Mouse (Mus musculus) limb, embryonic 13.5 days (tissue): ENCODE data around the gene Folr1. TPM values are rescaled to one million over a fixed set of nuclear protein-coding genes. Genes with fewer than 3 reads are reported as not detected.

ENCODE experiments used
- ATAC-seq: fragments of 200-750 bp; cut with Nextera tagmentation; 2 replicates; pipeline ENCODE4 v1.8.0; 2017; ENCODE audit warnings: low read depth, moderate number of reproducible peaks, moderate TSS enrichment; ENCODE audit not compliant: low FRiP score
- H3K27ac ChIP-seq: fragments of 300-500 bp; sonication (generic); 2 replicates; pipeline ENCODE4 v1.5.1; 2015; ENCODE audit warnings: inconsistent platforms, mild to moderate bottlenecking, moderate library complexity
- H3K27me3 ChIP-seq: fragments of 300-500 bp; sonication (generic); 2 replicates; pipeline ENCODE4 v1.6.1; 2015; ENCODE audit warnings: mild to moderate bottlenecking, inconsistent platforms
- H3K36me3 ChIP-seq: fragments of 300-500 bp; sonication (generic); 2 replicates; pipeline ENCODE4 v1.6.1; 2015; ENCODE audit warnings: inconsistent platforms, mild to moderate bottlenecking, moderate library complexity
- H3K4me1 ChIP-seq: fragments of 300-500 bp; sonication (generic); 2 replicates; pipeline ENCODE4 v1.6.1; 2015; ENCODE audit warnings: inconsistent platforms
- H3K4me2 ChIP-seq: fragments of 300-500 bp; sonication (generic); replicated peaks from 2 replicates; pipeline ENCODE4 v1.6.1; 2015; ENCODE audit warnings: inconsistent platforms, mild to moderate bottlenecking, moderate library complexity
- H3K4me3 ChIP-seq: fragments of 300-500 bp; sonication (generic); 2 replicates; pipeline ENCODE4 v1.5.1; 2015; ENCODE audit warnings: moderate library complexity, mild to moderate bottlenecking, inconsistent platforms
- H3K9ac ChIP-seq: fragments of 300-500 bp; sonication (generic); 2 replicates; pipeline ENCODE4 v1.6.1; 2015; ENCODE audit warnings: mild to moderate bottlenecking, inconsistent platforms
- H3K9me3 ChIP-seq: fragments of 300-500 bp; sonication (generic); 2 replicates; pipeline ENCODE4 v1.6.1; 2016; ENCODE audit warnings: inconsistent platforms
- WGBS: fragments of 180-500 bp; shearing (Covaris S2); methylation state at CpG from one replicate; pipeline ENCODE4 v1.1.7; 2015; 5-methylcytosine and 5-hydroxymethylcytosine counted together
- polyA plus RNA-seq: library from polyadenylated mRNA; unstranded; fragments of >200 nt; fragmentation: Nextera tagmentation; extraction: Ambion mirVana; gene quantifications from 2 replicates; pipeline ENCODE4 v1.2.1, GENCODE M21; 2015

Folr1 gene
- polyA plus RNA-seq, 1 experiment from 2014 or later, result 0.64 TPM

- peaks cover 36% of the 10 kb centered on the region for H3K4me1 ChIP-seq
- H3K4me2 ChIP-seq, result peak within 1 kb of the TSS; percentile 69
- no peaks in the 10 kb centered on the region for H3K9me3 ChIP-seq
- H3K27me3 ChIP-seq, result no peaks in the 10 kb centered on the region
- under 1% methylated on average over 64 of the region's 64 CpGs for WGBS
- H3K4me3 ChIP-seq, result peak within 1 kb of the TSS; percentile 96
- peaks cover 18% of the 10 kb centered on the region for H3K36me3 ChIP-seq
- H3K27ac ChIP-seq, result peak within 1 kb of the TSS; percentile 99
- H3K9ac ChIP-seq, result peak within 1 kb of the TSS; percentile 98
- peak; percentile 82 for ATAC-seq
These were observed 32.7 kb downstream of the Folr1 start, which contains the start of gene Inppl1 for GRCm38 (mm10) chr7:101837606-101838471. Gene Inppl1, minus strand, starts transcription at chr7:101838229.

DNA sequence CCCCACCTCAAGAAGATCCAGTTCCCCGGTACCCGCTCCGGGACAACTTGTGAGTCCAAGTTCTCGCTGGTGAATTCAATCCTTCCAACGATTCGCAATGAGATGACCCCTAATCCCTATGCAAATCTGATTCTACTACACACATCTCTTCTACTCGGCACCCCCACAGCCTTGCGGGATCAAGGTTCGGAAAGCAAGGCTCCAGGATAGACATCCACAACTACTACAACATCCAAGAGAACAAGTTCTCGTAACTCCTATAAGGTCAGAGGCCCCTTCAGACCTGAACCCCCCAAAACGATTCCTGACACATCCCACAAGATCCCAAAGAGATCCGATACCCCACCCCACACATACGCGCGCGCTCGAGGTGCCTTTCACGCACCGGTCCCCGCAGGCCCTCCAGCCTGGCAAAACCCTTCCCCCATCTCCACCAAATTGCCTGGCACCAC lies 33.4 kb downstream of the Folr1 start:
- no peak for ATAC-seq
- H3K9me3 ChIP-seq, result no peaks in the 10 kb centered on the region
- WGBS, result under 1% methylated on average over 20 of the region's 20 CpGs

DNA sequence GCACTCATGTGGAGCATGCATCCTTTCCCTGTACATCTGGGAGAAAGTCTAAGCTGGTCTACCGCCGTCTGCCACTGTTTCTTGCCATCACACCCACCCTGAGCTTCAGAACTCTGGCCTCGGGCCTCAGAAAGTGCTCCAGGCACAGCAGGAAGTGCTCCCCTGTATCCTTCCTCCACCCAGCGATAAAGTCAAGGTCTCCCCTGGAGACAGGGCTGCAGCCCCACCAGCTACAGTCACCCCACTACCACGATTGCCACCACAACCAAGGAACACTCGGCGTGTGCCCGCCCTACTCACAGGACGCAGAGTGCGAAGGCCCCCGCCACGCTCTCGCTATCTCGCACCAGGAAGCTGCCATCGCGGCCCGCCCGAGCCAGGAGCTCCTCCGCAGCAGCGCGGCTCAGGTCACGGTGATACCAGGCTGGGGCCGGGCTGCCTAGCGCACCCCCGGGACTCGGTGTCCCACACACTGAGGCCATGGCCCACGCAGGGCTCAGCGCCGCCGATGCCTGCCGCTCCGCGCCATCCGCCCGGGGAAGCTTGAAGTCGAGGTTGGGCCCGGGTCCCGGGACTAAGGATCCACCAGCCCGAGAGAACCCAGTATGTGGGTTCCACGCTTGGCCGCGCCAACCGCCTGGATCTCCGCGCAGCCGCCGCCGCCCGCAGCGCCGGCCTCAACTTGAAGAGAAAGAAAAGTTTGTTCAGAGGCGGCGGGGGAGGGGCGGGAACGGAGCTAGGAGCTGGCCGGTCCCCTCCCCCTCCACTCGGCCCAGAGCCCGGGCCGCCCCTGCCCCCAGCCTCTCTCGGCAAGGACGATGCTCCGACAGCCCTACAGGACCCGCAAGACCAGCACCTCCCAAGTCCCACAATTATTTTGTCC lies 34.1 kb downstream of the Folr1 start:
- Histone ChIP-seq H3K4me3 (peak overlapping the region; percentile 96), H3K27me3 (no peaks in the 10 kb centered on the region), H3K36me3 (peaks cover 31% of the 10 kb centered on the region), H3K9ac (peak overlapping the region; percentile 98), H3K9me3 (no peaks in the 10 kb centered on the region), H3K27ac (peak overlapping the region; percentile 99), H3K4me2 (peak overlapping the region; percentile 69), H3K4me1 (peaks cover 36% of the 10 kb centered on the region)
- WGBS, result under 1% methylated on average over 62 of the region's 63 CpGs
- peak; percentile 38 for ATAC-seq

More for the DNA sequence above, 33.4 kb downstream of the Folr1 start:
- Histone ChIP-seq H3K27ac (peak overlapping the region; percentile 99), H3K4me2 (peak overlapping the region; percentile 69), H3K4me1 (peaks cover 36% of the 10 kb centered on the region), H3K36me3 (peaks cover 24% of the 10 kb centered on the region), H3K27me3 (no peaks in the 10 kb centered on the region), H3K9ac (peak overlapping the region; percentile 98), H3K4me3 (peak overlapping the region; percentile 96)

DNA sequence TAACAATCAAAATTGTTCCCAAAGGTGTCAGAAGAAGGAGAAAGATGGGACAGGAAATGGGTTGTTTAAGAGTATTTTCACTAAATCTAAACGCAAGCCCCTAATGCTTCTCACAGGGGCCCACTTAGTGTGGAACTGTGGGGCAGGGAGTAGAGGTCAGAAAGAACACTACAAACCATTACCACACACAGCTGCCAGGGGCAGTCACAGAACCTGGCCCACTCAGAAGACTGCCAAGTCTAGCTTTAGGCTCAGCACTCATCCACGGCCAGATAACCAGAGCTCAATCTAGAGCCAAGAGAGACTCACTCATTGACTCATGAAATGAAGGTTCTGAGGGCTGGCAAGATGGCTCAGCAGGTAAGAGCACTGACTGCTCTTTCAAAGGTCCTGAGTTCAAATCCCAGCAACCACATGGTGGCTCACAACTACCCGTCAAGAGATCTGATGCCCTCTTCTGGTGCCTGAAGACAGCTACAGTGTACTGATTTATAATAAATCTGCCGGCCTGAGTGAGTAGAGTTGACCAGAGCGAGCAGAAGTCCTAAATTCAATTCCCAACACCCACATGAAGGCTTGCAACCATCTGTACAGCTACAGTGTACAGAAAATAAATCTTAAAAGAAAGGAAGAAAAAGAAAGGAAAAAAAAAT lies 35.0 kb downstream of the Folr1 start:
- H3K27ac ChIP-seq, result peak overlapping the region; percentile 99
- H3K9ac ChIP-seq, result peak overlapping the region; percentile 98
- 40% methylated on average over 5 of the region's 5 CpGs for WGBS

GRCm38 (mm10) chr7:101834903-101835302 lies 35.7 kb downstream of the Folr1 start:
- Histone ChIP-seq H3K9me3 (no peaks in the 10 kb centered on the region), H3K27ac (0 out of 2 replicates have a peak overlapping the region, but pooled peaks have one; percentile 15), H3K27me3 (no peaks in the 10 kb centered on the region), H3K4me2 (peak overlapping the region; percentile 69), H3K36me3 (peaks cover 47% of the 10 kb centered on the region), H3K9ac (peak overlapping the region; percentile 98), H3K4me3 (peak overlapping the region; percentile 96), H3K4me1 (peaks cover 36% of the 10 kb centered on the region)
- WGBS, result 52% methylated on average over 3 of the region's 3 CpGs
- ATAC-seq, result no peak

More for the DNA sequence above, 35.0 kb downstream of the Folr1 start:
- no peaks in the 10 kb centered on the region for H3K9me3 ChIP-seq
- H3K4me3 ChIP-seq, result peak overlapping the region; percentile 96
- H3K36me3 ChIP-seq, result peaks cover 40% of the 10 kb centered on the region
- no peak for ATAC-seq
- H3K4me2 ChIP-seq, result peak overlapping the region; percentile 69
- peaks cover 36% of the 10 kb centered on the region for H3K4me1 ChIP-seq
- no peaks in the 10 kb centered on the region for H3K27me3 ChIP-seq

DNA sequence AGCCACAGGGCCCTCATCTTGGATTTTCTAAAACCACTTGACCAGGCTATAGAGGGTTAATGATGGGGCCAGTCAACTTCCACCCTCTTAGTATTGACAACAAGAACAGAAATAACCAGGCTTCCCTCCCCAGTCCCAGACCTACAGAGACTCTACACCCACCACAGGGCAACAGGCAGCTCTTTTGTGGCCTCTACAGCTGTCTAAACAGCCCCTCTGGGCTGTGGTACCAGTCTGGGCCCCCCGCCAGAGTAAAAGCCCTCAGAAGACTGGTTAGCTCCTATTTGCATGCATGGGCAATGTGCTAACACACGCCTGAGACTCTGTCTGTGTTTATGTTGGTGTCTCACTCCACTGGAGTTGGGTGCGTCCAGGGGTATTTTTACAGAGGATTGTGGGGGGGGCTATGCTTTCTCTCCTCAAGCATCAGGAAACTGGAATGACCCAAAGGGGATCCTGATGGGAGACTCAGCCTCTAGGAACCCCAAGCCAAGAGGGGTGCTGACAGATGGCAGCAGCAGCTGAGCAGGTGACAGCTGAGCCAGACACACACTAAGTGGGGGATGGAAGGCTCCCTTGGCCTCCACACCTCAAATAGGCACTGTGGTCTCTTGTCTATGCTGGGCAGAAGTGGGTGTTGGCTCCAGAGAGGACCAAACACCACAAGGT lies 36.5 kb downstream of the Folr1 start:
- Histone ChIP-seq H3K4me2 (peak overlapping the region; percentile 69), H3K27me3 (no peaks in the 10 kb centered on the region), H3K9me3 (no peaks in the 10 kb centered on the region), H3K9ac (peak overlapping the region; percentile 98; the same call in 1 of the 2 replicates), H3K4me1 (peaks cover 35% of the 10 kb centered on the region), H3K4me3 (peak overlapping the region; percentile 96; the same call in 1 of the 2 replicates), H3K27ac (peak overlapping the region; percentile 52), H3K36me3 (peaks cover 56% of the 10 kb centered on the region)
- no peak for ATAC-seq
- WGBS, result 62% methylated on average over 3 of the region's 3 CpGs

DNA sequence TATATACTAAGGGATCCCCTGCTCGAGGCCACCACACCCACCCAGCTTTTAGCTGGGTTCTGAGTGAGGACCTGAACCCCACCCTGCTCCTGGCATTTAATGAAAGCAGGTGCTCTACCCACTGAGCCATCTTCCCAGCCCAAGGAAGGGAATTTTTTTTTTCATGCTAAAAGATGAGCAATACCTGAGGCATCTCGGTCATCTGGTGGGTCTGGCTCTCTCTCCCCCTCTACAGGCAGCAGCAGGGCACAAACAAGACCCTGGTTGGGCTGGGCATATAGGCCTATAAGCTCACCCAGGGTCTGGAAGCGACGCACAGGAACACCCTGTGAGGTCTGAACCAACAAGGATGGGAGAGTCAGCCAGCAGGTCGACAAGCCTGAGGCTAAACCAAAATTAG lies 37.2 kb downstream of the Folr1 start:
- no peak overlapping the region for H3K27ac ChIP-seq
- no peaks in the 10 kb centered on the region for H3K9me3 ChIP-seq
- ATAC-seq, result no peak
- H3K36me3 ChIP-seq, result peaks cover 63% of the 10 kb centered on the region
- H3K4me3 ChIP-seq, result no peak overlapping the region; the same call in 1 of the 2 replicates
- H3K27me3 ChIP-seq, result no peaks in the 10 kb centered on the region
- peak overlapping the region; percentile 69 for H3K4me2 ChIP-seq
- no peak overlapping the region; the same call in 1 of the 2 replicates for H3K9ac ChIP-seq
- WGBS, result 68% methylated on average over 5 of the region's 5 CpGs
- peaks cover 28% of the 10 kb centered on the region for H3K4me1 ChIP-seq

- Histone ChIP-seq H3K4me2 (no peak overlapping the region), H3K9me3 (no peaks in the 10 kb centered on the region), H3K9ac (no peak overlapping the region), H3K27me3 (no peaks in the 10 kb centered on the region), H3K4me1 (peaks cover 27% of the 10 kb centered on the region), H3K4me3 (no peak overlapping the region), H3K27ac (no peak overlapping the region), H3K36me3 (peaks cover 72% of the 10 kb centered on the region)
- WGBS, result 93% methylated on average over 4 of the region's 4 CpGs
- no peak for ATAC-seq
These were observed 38.2 kb downstream of the Folr1 start for GRCm38 (mm10) chr7:101832372-101832771.

DNA sequence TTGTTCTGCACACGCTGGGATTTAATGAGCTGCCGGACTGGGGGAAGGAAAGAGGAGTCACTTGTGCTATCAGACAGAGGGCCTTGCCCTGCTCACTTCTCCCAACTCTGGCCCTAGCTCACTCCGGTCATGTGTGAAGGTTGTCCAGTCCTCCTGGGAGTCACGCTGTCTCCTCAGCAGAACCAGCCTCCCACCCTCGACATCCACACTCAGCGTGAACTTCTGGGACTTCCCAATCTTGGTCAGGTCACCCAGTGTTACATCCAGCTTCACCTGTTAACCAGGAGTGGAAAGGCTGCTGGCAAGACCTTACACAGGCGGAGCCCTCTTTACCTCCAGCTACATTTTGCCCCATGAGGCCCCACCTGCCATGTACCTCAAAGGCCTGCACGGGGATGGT lies 39.2 kb downstream of the Folr1 start:
- ATAC-seq, result no peak
- Histone ChIP-seq H3K4me1 (peaks cover 27% of the 10 kb centered on the region), H3K4me2 (no peak overlapping the region), H3K9me3 (no peaks in the 10 kb centered on the region), H3K27me3 (no peaks in the 10 kb centered on the region), H3K4me3 (no peak overlapping the region), H3K36me3 (peaks cover 82% of the 10 kb centered on the region), H3K9ac (no peak overlapping the region), H3K27ac (no peak overlapping the region)
- WGBS, result 95% methylated on average over 8 of the region's 8 CpGs

GRCm38 (mm10) chr7:101830373-101830772 lies 40.2 kb downstream of the Folr1 start:
- Histone ChIP-seq H3K9me3 (no peaks in the 10 kb centered on the region), H3K36me3 (peaks cover 92% of the 10 kb centered on the region), H3K4me2 (no peak overlapping the region), H3K4me3 (no peak overlapping the region), H3K27me3 (no peaks in the 10 kb centered on the region), H3K4me1 (peaks cover 21% of the 10 kb centered on the region), H3K27ac (no peak overlapping the region), H3K9ac (no peak overlapping the region)
- ATAC-seq, result no peak
- WGBS, result 98% methylated on average over 3 of the region's 3 CpGs
